Mouse (Mus musculus) ES-Bruce4 (cell line): ENCODE measurements around the gene Abcg4. TPM values are rescaled to one million over a fixed set of nuclear protein-coding genes. Genes with fewer than 3 reads are reported as not detected.

Experiments
- H3K27ac ChIP-seq: 2 replicates; pipeline ENCODE4 v1.5.1; 2012; ENCODE audit warnings: low read length, inconsistent platforms; ENCODE audit not compliant: insufficient read depth
- H3K27me3 ChIP-seq: 2 replicates; pipeline ENCODE4 v1.6.1; 2012; ENCODE audit warnings: mild to moderate bottlenecking, low read length, inconsistent platforms; ENCODE audit not compliant: control insufficient read depth, poor library complexity, insufficient read depth, severe bottlenecking
- H3K36me3 ChIP-seq: 2 replicates; pipeline ENCODE4 v1.6.1; 2012; ENCODE audit warnings: inconsistent platforms, mild to moderate bottlenecking, low read length, moderate library complexity; ENCODE audit not compliant: control insufficient read depth, poor library complexity, insufficient read depth, severe bottlenecking
- H3K4me1 ChIP-seq: one replicate; pipeline ENCODE4 v1.8.1; 2011; ENCODE audit warnings: low read length; ENCODE audit not compliant: control insufficient read depth, insufficient read depth
- H3K4me3 ChIP-seq: 2 replicates; pipeline ENCODE4 v1.5.1; 2011; ENCODE audit warnings: low read depth, mild to moderate bottlenecking, low read length
- H3K9ac ChIP-seq: 2 replicates; pipeline ENCODE4 v1.6.1; 2012; ENCODE audit warnings: low read depth, mild to moderate bottlenecking, inconsistent platforms; ENCODE audit not compliant: poor library complexity, severe bottlenecking
- H3K9me3 ChIP-seq: replicated peaks from 2 replicates; pipeline ENCODE4 v1.6.1; 2012; ENCODE audit warnings: mild to moderate bottlenecking, low read length, inconsistent platforms; ENCODE audit not compliant: control insufficient read depth, poor library complexity, insufficient read depth, severe bottlenecking
- CTCF ChIP-seq: IDR thresholded peaks from one replicate; pipeline ENCODE4 v1.8.1; 2011; ENCODE audit warnings: low read depth, low read length
- EP300 ChIP-seq: IDR thresholded peaks from 2 replicates; pipeline ENCODE4 v1.6.1; 2011; ENCODE audit warnings: low read depth, low read length; ENCODE audit not compliant: insufficient read depth
- POLR2A ChIP-seq: IDR thresholded peaks from one replicate; pipeline ENCODE4 v1.8.1; 2011; ENCODE audit warnings: low read length; ENCODE audit not compliant: insufficient read depth
- polyA plus RNA-seq: library from polyadenylated mRNA; stranded (reverse); fragments of >200 nt; gene quantifications from 2 replicates; pipeline ENCODE4 v1.2.4, GENCODE M21; 2011; ENCODE audit warnings: low read depth; ENCODE audit not compliant: missing spikeins, insufficient read depth, insufficient read length

The Abcg4 gene
- polyA plus RNA-seq, 1 experiment, result 1.3 TPM

DNA sequence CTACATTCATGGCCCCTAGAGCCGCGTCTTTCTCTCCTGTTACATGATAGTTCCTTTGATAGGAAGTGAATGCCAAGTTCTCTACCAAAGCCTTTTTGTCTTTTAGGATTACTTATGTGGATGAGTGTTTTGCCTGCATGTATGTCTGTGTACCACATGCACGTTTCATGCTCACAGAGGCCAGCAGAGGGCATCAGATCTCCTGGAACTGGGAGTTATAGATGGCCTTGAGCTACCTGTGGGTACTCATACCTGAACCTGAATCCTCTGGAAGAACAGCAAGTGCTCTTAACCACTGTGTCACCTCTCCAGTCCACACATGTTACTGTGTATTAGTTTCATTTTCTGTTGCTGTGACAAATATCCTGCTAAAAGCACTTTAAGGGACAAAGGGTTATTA is 4.1 kb upstream of the Abcg4 start:
- TF ChIP-seq POLR2A (no peak), CTCF (peak; percentile 53)
- no peaks in the 10 kb centered on the region for H3K9me3 ChIP-seq
- H3K9ac ChIP-seq, result no peak overlapping the region
- H3K27ac ChIP-seq, result no peak overlapping the region
- no peak overlapping the region for H3K4me3 ChIP-seq
- H3K4me1 ChIP-seq, result peaks cover 1% of the 10 kb centered on the region
- H3K27me3 ChIP-seq, result peaks cover 3% of the 10 kb centered on the region; the same call in 1 of the 2 replicates
- peaks cover 27% of the 10 kb centered on the region for H3K36me3 ChIP-seq

DNA sequence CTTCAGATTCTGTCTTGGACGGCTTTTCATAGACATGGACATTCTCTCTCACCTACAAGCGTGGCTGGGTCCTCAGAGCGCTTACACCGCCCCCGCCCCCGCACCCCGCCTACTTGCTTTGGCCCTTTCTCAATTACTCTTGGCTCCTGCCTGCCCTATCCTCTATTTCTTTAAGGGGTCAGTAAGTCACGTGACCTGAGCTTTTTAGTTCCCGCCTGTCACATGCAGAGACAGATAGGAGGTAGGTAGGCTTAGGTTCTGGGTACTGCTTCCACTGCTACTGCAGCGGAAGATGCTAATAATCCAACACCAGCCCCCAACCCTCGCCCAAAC is 510 bp upstream of the Abcg4 start:
- H3K4me3 ChIP-seq, result no peak overlapping the region
- TF ChIP-seq CTCF (no peak), POLR2A (no peak), EP300 (no peak)
- H3K9ac ChIP-seq, result no peak overlapping the region
- H3K4me1 ChIP-seq, result peaks cover 1% of the 10 kb centered on the region
- H3K27me3 ChIP-seq, result peaks cover 3% of the 10 kb centered on the region
- no peak overlapping the region for H3K27ac ChIP-seq
- peaks cover 8% of the 10 kb centered on the region for H3K36me3 ChIP-seq
- no peaks in the 10 kb centered on the region for H3K9me3 ChIP-seq

DNA sequence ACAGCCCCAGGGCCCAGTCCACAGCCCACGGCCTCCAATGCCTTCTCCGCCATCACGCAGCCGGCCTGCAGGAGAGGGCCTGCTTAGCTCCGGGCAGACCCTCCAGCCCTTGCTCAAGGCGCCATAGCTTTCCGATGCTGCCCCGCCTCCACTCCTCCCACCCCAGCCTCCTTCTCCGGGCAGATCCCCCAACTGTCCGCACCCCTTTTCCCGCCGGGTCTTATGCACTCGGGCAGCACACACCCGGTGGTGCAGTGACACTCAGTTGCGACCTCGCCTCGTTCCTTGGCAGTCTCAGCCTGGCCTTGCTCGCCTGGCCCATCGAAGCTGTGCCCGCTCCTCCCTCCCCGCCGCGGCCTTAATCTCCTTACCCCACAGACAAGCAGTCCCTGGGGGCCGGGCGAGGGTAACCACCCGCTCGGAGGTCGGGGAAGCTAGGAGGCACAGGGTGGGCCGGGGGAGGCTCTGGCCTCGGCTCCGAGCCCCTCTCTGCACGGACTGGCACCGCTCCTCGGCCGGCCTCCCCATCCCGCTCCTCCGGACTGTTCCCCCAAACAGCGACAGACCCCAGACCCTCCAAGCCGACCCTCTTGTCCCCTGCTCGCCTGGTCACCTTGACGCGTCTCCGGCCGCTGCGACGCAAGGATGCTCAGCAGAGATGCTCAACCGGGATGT is 877 bp downstream of the Abcg4 start:
- Histone ChIP-seq H3K27me3 (peaks cover 3% of the 10 kb centered on the region), H3K9ac (peak overlapping the region; percentile 28), H3K9me3 (no peaks in the 10 kb centered on the region), H3K27ac (no peak overlapping the region), H3K36me3 (peaks cover 4% of the 10 kb centered on the region; the same call in 1 of the 2 replicates), H3K4me1 (peaks cover 1% of the 10 kb centered on the region), H3K4me3 (peak overlapping the region; percentile 71)
- no peak for TF ChIP-seq EP300
- no peak for TF ChIP-seq CTCF
- TF ChIP-seq POLR2A, result no peak

DNA sequence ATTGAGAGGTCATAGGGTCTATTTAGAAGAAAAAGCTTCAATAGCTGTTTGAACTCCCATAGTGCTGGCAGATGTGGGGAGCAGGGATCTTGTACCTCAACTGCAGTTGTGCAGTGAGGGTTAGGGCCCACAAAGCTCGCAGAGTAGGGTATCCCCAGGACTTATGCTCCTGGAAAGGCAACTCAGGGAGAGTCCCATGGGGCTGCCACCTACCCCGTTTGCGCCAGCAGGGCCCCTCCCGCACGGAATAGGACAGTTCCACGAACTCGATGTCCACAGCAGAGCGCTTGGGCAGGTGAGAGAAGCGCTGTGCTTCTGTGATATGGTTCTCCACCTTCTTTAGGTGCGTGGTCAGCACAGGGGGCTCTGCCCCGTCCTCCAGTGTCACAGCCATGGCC is 1.4 kb downstream of the Abcg4 start:
- H3K9ac ChIP-seq, result peak overlapping the region; percentile 28
- H3K27ac ChIP-seq, result no peak overlapping the region
- H3K4me3 ChIP-seq, result peak overlapping the region; percentile 71
- TF ChIP-seq POLR2A (no peak), CTCF (no peak), EP300 (no peak)
- H3K36me3 ChIP-seq, result no peaks in the 10 kb centered on the region
- peaks cover 3% of the 10 kb centered on the region for H3K27me3 ChIP-seq
- H3K4me1 ChIP-seq, result peaks cover 1% of the 10 kb centered on the region
- no peaks in the 10 kb centered on the region for H3K9me3 ChIP-seq

DNA sequence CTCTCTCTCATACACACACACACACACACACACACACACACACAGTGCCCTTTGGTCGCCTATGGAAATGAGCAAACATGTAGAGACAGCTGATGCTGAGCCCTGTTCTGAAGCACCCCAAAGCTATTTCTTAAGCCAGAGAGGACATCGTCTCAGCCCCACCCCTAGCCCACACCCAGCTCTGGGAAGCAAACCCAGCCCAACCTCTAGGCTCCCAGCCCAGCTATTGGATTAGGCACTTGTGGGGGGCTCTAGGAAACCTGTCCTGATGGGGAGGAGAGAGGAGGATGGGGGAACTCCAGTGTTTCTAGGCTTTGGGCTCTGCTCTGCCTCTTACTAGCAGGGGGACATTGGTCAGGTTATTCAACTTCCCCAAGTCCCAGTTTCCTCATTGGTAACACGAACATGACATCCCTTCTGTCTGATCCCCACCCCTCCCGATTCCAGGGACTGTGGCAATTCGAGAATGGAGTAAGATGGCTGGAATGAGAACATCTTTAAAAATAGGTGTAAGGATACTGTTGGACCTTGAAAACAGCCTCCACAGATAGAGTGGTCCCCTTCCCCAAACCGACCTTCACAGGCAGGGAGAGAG is 2.1 kb downstream of the Abcg4 start:
- Histone ChIP-seq H3K36me3 (no peaks in the 10 kb centered on the region), H3K9ac (no peak overlapping the region), H3K27me3 (peaks cover 3% of the 10 kb centered on the region), H3K4me1 (peaks cover 1% of the 10 kb centered on the region), H3K27ac (no peak overlapping the region), H3K4me3 (no peak overlapping the region), H3K9me3 (no peaks in the 10 kb centered on the region)
- TF ChIP-seq POLR2A (no peak), CTCF (no peak), EP300 (no peak)

DNA sequence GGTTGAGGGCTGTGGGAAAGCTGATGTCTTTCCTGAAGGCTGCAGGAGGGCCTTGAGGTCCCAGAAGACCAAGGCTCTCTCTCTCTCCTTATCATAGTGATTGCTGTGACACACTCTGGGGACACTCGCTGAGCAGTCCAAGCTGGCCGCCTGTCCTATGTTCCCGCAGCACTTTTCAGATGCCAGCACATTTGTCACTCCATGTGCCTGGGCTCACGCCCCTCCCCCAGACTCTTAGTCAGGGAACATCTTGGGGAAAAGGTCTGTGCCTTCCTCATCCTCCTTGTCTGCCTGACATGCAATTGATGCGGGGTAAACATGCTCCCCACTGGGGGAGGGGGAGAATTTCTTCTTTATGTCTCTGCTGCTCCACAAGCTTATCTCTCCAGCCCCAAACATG is 5.2 kb downstream of the Abcg4 start:
- H3K9me3 ChIP-seq, result no peaks in the 10 kb centered on the region
- no peaks in the 10 kb centered on the region for H3K4me1 ChIP-seq
- TF ChIP-seq POLR2A (no peak), CTCF (no peak), EP300 (no peak)
- H3K4me3 ChIP-seq, result no peak overlapping the region
- H3K36me3 ChIP-seq, result no peaks in the 10 kb centered on the region
- H3K9ac ChIP-seq, result no peak overlapping the region
- no peak overlapping the region for H3K27ac ChIP-seq
- H3K27me3 ChIP-seq, result peaks cover 3% of the 10 kb centered on the region
